Mouse (Mus musculus) midbrain, embryonic 10.5 days (tissue): Measurements from ENCODE around the gene Ndufs6. TPM values are rescaled to one million over a fixed set of nuclear protein-coding genes. Genes with fewer than 3 reads are reported as not detected.

Source experiments
- DNase-seq: peaks from one replicate; pipeline ENCODE4 v3.0.0-alpha.2; 2017; ENCODE audit warnings: low spot score
- H3K27ac ChIP-seq: fragments of 300-500 bp; sonication (generic); replicated peaks from 2 replicates; pipeline ENCODE4 v1.5.1; 2016; ENCODE audit warnings: mild to moderate bottlenecking
- H3K27me3 ChIP-seq: fragments of 300-500 bp; sonication (generic); 2 replicates; pipeline ENCODE4 v1.6.1; 2016; ENCODE audit warnings: low read depth, mild to moderate bottlenecking; ENCODE audit not compliant: poor library complexity, severe bottlenecking
- H3K36me3 ChIP-seq: fragments of 300-500 bp; sonication (generic); 2 replicates; pipeline ENCODE4 v1.6.1; 2016; ENCODE audit warnings: mild to moderate bottlenecking, moderate library complexity
- H3K4me1 ChIP-seq: fragments of 300-500 bp; sonication (generic); 2 replicates; pipeline ENCODE4 v1.6.1; 2016
- H3K4me3 ChIP-seq: fragments of 300-500 bp; sonication (generic); 2 replicates; pipeline ENCODE4 v1.5.1; 2016; ENCODE audit warnings: mild to moderate bottlenecking, moderate library complexity
- H3K9me3 ChIP-seq: fragments of 300-500 bp; sonication (generic); replicated peaks from 2 replicates; pipeline ENCODE4 v1.6.1; 2016; ENCODE audit warnings: mild to moderate bottlenecking
- WGBS: fragments of 180-500 bp; shearing (Covaris S2); methylation state at CpG from one replicate; pipeline ENCODE4 v1.1.7; 2016; 5-methylcytosine and 5-hydroxymethylcytosine counted together
- polyA plus RNA-seq: library from polyadenylated mRNA; unstranded; fragments of >200 nt; fragmentation: Nextera tagmentation; extraction: Ambion mirVana; gene quantifications from 2 replicates; pipeline ENCODE4 v1.2.1, GENCODE M21; 2016

Ndufs6 gene
- polyA plus RNA-seq, 1 experiment from 2014 or later = 386 TPM

DNA sequence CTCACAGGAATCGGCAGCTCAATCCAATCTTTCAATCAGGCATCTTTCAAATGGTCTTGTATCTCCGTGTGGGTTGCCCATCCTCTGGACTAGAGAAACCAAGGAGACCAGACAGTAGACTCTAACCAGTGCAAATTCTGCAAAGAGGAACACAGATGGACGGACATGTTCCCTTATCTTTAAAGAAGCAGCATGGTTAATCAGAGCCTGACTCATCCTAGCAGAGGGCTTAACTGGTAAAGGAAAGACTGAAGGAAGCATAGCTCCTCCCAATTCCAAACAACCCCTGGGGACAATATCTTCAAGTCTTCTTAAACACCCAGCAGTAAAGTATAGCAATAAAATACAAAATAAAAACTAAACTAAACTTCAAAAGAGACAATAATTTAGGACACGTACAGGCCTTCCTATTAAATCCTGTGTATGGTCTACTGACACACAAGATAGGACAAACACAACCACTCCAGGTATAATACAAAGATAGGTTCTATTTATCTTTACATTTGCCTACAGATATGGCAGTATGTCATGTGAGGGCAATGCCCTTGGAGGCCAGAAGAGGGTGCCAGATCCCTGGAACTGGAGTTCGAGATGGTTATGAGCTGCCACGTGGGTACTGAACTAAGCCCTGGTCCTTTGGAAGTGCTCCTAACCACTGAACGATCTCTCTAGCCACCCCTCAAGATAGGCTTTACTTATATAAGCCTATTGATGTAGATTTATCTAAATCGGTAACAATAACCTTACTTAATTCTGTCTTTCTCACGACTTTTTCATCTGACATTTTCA lies 17.0 kb upstream of the Ndufs6 start:
- Histone ChIP-seq H3K27me3 (no peaks in the 10 kb centered on the region), H3K4me3 (no peak overlapping the region), H3K27ac (no peak overlapping the region), H3K36me3 (no peaks in the 10 kb centered on the region), H3K4me1 (peaks cover 9% of the 10 kb centered on the region), H3K9me3 (no peaks in the 10 kb centered on the region)
- WGBS = 80% methylated on average over 9 of the region's 9 CpGs
- no peak for DNase-seq

DNA sequence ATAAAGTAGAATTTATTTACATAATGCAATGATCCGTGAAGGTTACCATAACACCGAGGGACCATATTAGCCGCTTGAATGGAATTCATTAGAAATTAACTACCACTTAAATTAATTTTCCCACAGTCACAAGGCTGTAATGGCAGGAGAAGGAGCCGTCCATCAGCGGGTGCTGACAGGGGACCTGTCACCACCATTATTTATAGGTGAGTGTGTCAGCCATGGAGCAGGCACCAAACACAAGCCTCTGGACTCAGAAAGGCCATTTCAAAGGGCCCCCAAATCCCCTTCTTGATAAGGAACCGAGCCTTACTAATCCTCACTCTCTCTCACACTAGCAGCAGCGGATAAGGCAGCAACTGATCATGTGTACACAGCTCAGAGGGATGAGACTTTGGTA lies 8.4 kb upstream of the Ndufs6 start:
- 77% methylated on average over 7 of the region's 7 CpGs for WGBS
- Histone ChIP-seq H3K4me1 (peaks cover 10% of the 10 kb centered on the region), H3K4me3 (no peak overlapping the region), H3K36me3 (0 out of 2 replicates have a peak, but pooled peaks cover 3% of the 10 kb centered on the region), H3K27ac (no peak overlapping the region), H3K9me3 (no peaks in the 10 kb centered on the region), H3K27me3 (no peaks in the 10 kb centered on the region)
- DNase-seq = no peak

DNA sequence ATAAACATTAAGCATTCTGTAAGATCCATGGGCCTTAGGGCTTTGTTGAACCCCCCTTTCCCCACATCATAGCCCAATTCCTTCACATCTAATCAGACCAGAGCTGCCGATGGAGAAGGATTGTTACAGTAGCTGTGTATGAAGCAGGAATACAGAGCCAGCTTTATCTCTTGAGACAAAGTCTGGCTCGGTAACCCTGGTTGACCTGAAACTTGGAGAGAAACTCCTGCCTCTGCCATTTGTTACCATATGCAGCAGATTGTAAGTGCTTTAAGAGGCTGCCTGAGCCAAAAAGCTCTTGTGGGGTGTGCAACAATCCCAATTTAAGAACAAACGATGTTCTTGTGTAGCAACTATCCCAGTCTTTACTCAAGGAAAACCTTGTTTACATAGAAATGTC lies 3.4 kb upstream of the Ndufs6 start:
- 86% methylated on average over 3 of the region's 3 CpGs for WGBS
- peak overlapping the region; percentile 93 for H3K4me3 ChIP-seq
- H3K36me3 ChIP-seq = 0 out of 2 replicates have a peak, but pooled peaks cover 3% of the 10 kb centered on the region
- DNase-seq = no peak
- H3K27ac ChIP-seq = peak overlapping the region; percentile 94
- H3K9me3 ChIP-seq = no peaks in the 10 kb centered on the region
- no peaks in the 10 kb centered on the region for H3K27me3 ChIP-seq
- peaks cover 43% of the 10 kb centered on the region for H3K4me1 ChIP-seq

GRCm38 (mm10) chr13:73330844-73331501 lies 2.6 kb upstream of the Ndufs6 start:
- Histone ChIP-seq H3K4me3 (peak overlapping the region; percentile 93), H3K27ac (peak overlapping the region; percentile 94), H3K9me3 (no peaks in the 10 kb centered on the region), H3K4me1 (peaks cover 41% of the 10 kb centered on the region), H3K36me3 (peaks cover 10% of the 10 kb centered on the region), H3K27me3 (no peaks in the 10 kb centered on the region)
- DNase-seq = peak; percentile 85
- under 1% methylated on average over 42 of the region's 42 CpGs for WGBS

GRCm38 (mm10) chr13:73323406-73323805 lies 4.9 kb downstream of the Ndufs6 start:
- Histone ChIP-seq H3K9me3 (0 out of 2 replicates have a peak, but pooled peaks cover under 1% of the 10 kb centered on the region), H3K27ac (no peak overlapping the region), H3K27me3 (no peaks in the 10 kb centered on the region), H3K4me1 (peaks cover 14% of the 10 kb centered on the region), H3K4me3 (no peak overlapping the region), H3K36me3 (peaks cover 75% of the 10 kb centered on the region)
- no peak for DNase-seq
- 97% methylated on average over 4 of the region's 4 CpGs for WGBS

GRCm38 (mm10) chr13:73322626-73323025 lies 5.7 kb downstream of the Ndufs6 start:
- Histone ChIP-seq H3K4me1 (peaks cover 10% of the 10 kb centered on the region), H3K27ac (no peak overlapping the region; the same call in 1 of the 2 replicates), H3K4me3 (no peak overlapping the region), H3K36me3 (peaks cover 83% of the 10 kb centered on the region), H3K27me3 (no peaks in the 10 kb centered on the region), H3K9me3 (peaks cover 6% of the 10 kb centered on the region; the same call in 1 of the 2 replicates)
- WGBS = 94% methylated on average over 10 of the region's 10 CpGs
- DNase-seq = no peak

GRCm38 (mm10) chr13:73320048-73320447 lies 8.3 kb downstream of the Ndufs6 start:
- no peaks in the 10 kb centered on the region for H3K27me3 ChIP-seq
- no peak overlapping the region for H3K4me3 ChIP-seq
- no peak overlapping the region for H3K27ac ChIP-seq
- H3K4me1 ChIP-seq = 0 out of 2 replicates have a peak, but pooled peaks cover 2% of the 10 kb centered on the region
- peaks cover 15% of the 10 kb centered on the region; the same call in 1 of the 2 replicates for H3K9me3 ChIP-seq
- 93% methylated on average over 4 of the region's 4 CpGs for WGBS
- H3K36me3 ChIP-seq = peaks cover 87% of the 10 kb centered on the region
- no peak for DNase-seq

DNA sequence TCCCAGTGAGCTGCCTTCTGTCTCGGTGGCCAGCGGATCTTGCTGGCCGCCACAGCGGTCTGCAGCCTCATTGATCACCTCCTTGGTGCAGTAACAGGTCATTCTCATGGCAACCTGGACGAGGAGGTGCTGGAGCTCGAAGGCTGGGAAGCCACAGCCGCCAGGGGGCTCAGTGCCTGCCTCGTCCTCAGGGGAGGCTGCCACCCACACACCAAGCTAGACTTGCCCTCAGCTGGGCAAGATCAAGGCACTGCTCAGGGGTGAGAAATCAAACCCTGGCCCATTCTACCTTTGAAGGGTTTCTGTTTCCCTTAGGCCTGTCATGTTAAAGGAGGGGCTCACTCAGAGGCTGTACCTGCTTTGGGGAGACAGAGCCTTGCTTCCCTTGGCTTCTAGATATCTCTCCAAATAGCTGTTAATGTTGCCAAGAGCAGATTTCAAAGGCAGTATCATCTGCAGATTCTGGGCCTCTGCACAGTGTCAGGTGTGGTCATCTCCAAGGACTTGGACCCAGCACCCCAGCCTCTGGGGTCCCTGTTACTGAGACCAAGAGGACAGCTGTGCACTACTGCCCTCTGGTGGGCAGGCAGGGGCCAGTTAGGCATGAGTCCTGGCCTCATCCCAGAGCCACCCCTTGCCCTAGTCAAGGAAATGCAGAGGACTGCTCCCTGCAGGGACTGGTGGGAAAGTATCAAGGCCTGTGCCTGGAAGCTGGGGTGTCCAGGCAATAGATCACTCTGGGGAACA lies 18.0 kb downstream of the Ndufs6 start:
- WGBS = 24% methylated on average over 8 of the region's 8 CpGs
- Histone ChIP-seq H3K36me3 (no peaks in the 10 kb centered on the region), H3K27me3 (peaks cover 47% of the 10 kb centered on the region), H3K4me3 (no peak overlapping the region), H3K27ac (0 out of 2 replicates have a peak overlapping the region, but pooled peaks have one; percentile 19), H3K9me3 (no peaks in the 10 kb centered on the region), H3K4me1 (peaks cover 28% of the 10 kb centered on the region)
- DNase-seq = peak; percentile 72

DNA sequence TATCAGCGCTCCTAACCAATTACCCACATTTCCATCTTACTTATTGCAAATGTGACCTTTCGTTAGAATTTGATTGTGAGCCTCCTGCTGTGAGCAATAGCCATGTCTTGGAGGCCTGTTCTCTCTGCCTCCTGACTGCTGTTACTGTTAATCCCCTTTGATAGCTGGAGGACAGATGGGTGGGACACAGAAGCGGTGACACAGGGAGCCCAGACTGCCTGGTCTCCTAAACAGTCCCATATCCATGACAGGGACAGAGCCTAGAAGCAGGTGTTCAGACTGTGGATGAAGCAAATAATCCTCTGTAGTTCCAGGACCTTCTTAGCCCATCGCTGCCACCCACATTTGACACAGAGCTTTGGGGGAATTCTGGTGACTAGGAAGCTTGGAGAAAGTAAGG lies 21.9 kb downstream of the Ndufs6 start:
- Histone ChIP-seq H3K36me3 (no peaks in the 10 kb centered on the region), H3K4me3 (no peak overlapping the region), H3K9me3 (no peaks in the 10 kb centered on the region), H3K4me1 (peaks cover 46% of the 10 kb centered on the region), H3K27me3 (peaks cover 57% of the 10 kb centered on the region), H3K27ac (0 out of 2 replicates have a peak overlapping the region, but pooled peaks have one; percentile 29)
- WGBS = 53% methylated on average over 4 of the region's 4 CpGs
- DNase-seq = no peak

GRCm38 (mm10) chr13:73306085-73306410 lies 22.3 kb downstream of the Ndufs6 start:
- H3K27ac ChIP-seq = peak overlapping the region; percentile 78
- DNase-seq = no peak
- no peaks in the 10 kb centered on the region for H3K9me3 ChIP-seq
- no peaks in the 10 kb centered on the region for H3K36me3 ChIP-seq
- H3K4me1 ChIP-seq = peaks cover 46% of the 10 kb centered on the region
- H3K4me3 ChIP-seq = no peak overlapping the region
- peaks cover 55% of the 10 kb centered on the region for H3K27me3 ChIP-seq
- 45% methylated on average over 4 of the region's 4 CpGs for WGBS

GRCm38 (mm10) chr13:73305398-73306084 lies 22.8 kb downstream of the Ndufs6 start:
- peaks cover 45% of the 10 kb centered on the region for H3K4me1 ChIP-seq
- no peaks in the 10 kb centered on the region for H3K36me3 ChIP-seq
- no peaks in the 10 kb centered on the region for H3K9me3 ChIP-seq
- no peak overlapping the region for H3K4me3 ChIP-seq
- WGBS = 22% methylated on average over 8 of the region's 8 CpGs
- H3K27ac ChIP-seq = peak overlapping the region; percentile 78
- peaks cover 52% of the 10 kb centered on the region for H3K27me3 ChIP-seq
- peak; percentile 52 for DNase-seq

GRCm38 (mm10) chr13:73304729-73305128 lies 23.6 kb downstream of the Ndufs6 start:
- no peak overlapping the region for H3K4me3 ChIP-seq
- H3K4me1 ChIP-seq = peaks cover 37% of the 10 kb centered on the region
- H3K27me3 ChIP-seq = peaks cover 47% of the 10 kb centered on the region
- H3K36me3 ChIP-seq = no peaks in the 10 kb centered on the region
- WGBS = 53% methylated on average over 6 of the region's 6 CpGs
- no peaks in the 10 kb centered on the region for H3K9me3 ChIP-seq
- peak overlapping the region; percentile 78; the same call in 1 of the 2 replicates for H3K27ac ChIP-seq
- no peak for DNase-seq
